Mouse (Mus musculus) embryonic fibroblast, embryonic 13.5 days (primary cell): Measurements from ENCODE around the gene Gast. TPM values are rescaled to one million over a fixed set of nuclear protein-coding genes. Genes with fewer than 3 reads are reported as not detected.
"Not testable (repeated sequence)": the region's sequence is repeated elsewhere in the genome, so short reads cannot be mapped to it uniquely, and the experiment has no call there.

Experiments
- H3K27ac ChIP-seq: 2 replicates; pipeline ENCODE4 v1.5.1; 2012; ENCODE audit warnings: low read length, control low read depth, inconsistent platforms; ENCODE audit not compliant: insufficient read depth
- H3K4me1 ChIP-seq: 2 replicates; pipeline ENCODE4 v1.6.1; 2011; ENCODE audit warnings: low read length; ENCODE audit not compliant: control insufficient read depth, insufficient read depth
- H3K4me3 ChIP-seq: 2 replicates; pipeline ENCODE4 v1.5.1; 2011; ENCODE audit warnings: mild to moderate bottlenecking, control low read depth, low read length; ENCODE audit not compliant: insufficient read depth
- CTCF ChIP-seq: IDR thresholded peaks from 2 replicates; pipeline ENCODE4 v1.5.1; 2011; ENCODE audit warnings: mild to moderate bottlenecking, control low read depth, low read length, moderate library complexity, borderline replicate concordance; ENCODE audit not compliant: insufficient read depth
- POLR2A ChIP-seq: IDR thresholded peaks from 2 replicates; pipeline ENCODE4 v1.6.1; 2011; ENCODE audit warnings: low read depth, mild to moderate bottlenecking, control low read depth, low read length, moderate library complexity
- polyA plus RNA-seq: library from polyadenylated mRNA; stranded (reverse); fragments of >200 nt; gene quantifications from 2 replicates; pipeline ENCODE4 v1.2.4, GENCODE M21; 2011; ENCODE audit warnings: low read depth; ENCODE audit not compliant: missing spikeins, insufficient read length

Gene Gast
- polyA plus RNA-seq, 1 experiment: not detected

DNA sequence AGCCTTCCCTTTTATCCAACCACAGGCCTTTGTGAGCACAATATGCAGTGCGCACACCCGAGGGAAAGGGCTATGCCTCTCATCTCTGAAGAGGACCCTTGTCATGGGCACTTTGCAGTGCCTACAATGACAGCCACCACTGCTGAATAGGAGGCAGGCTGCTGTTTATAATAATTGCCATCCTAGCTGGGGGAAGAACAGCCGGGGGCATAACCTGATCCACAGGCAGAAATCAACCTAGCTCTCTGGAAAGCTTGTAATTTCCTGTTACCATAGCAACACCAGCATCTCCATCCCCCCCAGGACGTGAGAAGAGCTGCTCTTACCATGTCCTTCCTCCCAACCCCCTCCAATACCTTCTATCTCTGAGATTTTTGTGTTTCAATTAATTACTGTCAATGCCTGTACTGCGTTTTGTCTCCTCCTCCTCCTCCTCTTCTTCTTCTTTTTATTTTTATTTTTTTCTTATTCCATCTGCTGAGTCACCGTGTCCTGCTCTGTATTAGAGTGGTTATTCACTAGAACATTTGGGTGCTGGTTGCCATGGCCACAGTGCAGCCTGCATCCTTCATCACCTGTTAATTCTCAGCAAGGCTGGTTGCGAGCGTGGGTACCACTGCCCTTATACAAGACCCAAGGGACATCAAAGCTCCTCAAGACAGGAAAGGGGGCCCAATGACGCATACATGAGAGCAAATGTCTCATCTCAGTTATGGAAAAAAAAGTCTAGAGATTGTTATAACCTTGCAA is 1.3 kb upstream of the Gast start:
- peaks cover 2% of the 10 kb centered on the region; the same call in 1 of the 2 replicates for H3K4me1 ChIP-seq
- no peak for TF ChIP-seq CTCF
- TF ChIP-seq POLR2A: no peak
- no peak overlapping the region for H3K27ac ChIP-seq
- H3K4me3 ChIP-seq: no peak overlapping the region

DNA sequence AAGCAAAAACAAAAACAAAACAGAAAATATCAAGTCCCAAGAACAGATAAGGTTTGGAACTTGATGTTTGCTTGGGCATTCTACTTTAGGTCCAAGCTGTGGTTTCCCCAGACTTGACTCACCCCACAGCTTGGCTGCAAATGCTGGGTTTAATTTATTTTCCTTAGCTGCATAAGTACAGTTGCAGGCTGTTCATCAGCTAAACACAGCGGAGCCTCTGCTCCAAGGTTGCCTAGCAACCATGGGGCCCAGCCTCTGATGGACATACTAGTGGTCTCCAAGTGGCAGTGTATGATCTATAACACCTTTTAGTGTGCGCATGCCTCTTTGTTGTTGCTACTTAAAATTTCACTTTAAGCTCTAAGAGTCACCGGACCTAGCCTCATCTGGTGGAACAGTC is 1.5 kb downstream of the Gast start:
- TF ChIP-seq POLR2A (no peak), CTCF (no peak)
- H3K27ac ChIP-seq: no peak overlapping the region
- no peak overlapping the region for H3K4me3 ChIP-seq
- H3K4me1 ChIP-seq: peaks cover 2% of the 10 kb centered on the region; the same call in 1 of the 2 replicates

DNA sequence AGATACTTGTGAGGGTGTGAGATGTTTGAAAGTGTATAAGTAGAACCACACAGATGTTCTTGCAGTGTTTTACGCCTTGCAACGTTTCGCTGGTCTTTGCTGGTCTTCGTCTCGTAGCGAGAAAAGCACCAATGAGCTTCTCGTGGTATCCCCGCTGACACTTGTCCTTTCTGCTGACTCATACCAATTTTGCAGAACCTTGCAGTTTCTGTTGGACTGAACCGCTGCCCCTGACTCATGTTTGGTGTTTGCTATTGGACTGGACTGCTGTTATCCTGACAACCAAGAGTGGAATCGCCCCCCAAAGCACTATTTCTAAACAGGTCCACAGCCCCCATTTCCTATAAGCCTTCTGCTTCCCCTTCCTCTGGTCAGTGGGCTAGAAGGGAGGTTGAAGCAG is 10.1 kb downstream of the Gast start:
- TF ChIP-seq CTCF (no peak), POLR2A (no peak)
- H3K27ac ChIP-seq: no peak overlapping the region
- H3K4me3 ChIP-seq: no peak overlapping the region
- H3K4me1 ChIP-seq: no peaks in the 10 kb centered on the region

DNA sequence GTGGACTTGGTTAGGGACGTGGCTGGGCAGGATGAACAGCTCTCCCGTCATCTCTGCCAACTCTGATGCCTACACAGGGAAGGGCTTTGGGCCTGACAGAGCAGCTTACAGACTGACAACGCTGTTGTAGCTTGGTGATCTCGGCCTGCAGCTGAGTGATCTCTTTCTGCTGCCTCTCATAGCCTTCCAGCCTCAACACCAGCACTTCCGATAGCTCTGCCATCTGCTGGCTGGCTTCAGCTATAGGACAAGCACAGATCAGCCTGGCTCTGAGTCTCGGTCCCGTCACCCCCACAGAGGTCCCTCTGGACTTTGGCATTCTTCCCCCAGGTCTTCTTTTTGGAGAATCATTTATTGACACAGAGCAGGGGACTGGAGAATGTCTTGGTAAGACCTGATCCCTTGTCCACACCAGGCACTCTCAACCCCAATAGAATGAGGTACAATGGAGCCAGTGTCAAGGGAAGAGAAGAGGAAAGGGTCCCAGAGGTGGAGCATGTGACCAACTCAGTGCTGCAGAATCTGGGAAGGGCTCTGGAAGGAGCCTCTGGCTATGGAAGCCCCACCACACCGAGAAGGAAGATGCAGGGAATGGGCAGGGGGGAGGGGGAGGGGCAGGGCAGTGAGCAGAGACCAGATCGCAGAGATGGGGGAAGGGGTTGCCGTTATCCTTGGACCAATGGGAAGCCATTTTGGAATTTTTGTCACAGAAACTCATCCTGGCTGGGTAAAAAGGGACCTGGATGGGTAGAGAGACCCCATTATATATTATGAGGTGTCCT is 18.1 kb downstream of the Gast start:
- H3K4me3 ChIP-seq: no peak overlapping the region
- H3K27ac ChIP-seq: no peak overlapping the region
- TF ChIP-seq CTCF: peak; percentile 81; the same call in 1 of the 2 replicates
- TF ChIP-seq POLR2A: no peak
- H3K4me1 ChIP-seq: no peaks in the 10 kb centered on the region

DNA sequence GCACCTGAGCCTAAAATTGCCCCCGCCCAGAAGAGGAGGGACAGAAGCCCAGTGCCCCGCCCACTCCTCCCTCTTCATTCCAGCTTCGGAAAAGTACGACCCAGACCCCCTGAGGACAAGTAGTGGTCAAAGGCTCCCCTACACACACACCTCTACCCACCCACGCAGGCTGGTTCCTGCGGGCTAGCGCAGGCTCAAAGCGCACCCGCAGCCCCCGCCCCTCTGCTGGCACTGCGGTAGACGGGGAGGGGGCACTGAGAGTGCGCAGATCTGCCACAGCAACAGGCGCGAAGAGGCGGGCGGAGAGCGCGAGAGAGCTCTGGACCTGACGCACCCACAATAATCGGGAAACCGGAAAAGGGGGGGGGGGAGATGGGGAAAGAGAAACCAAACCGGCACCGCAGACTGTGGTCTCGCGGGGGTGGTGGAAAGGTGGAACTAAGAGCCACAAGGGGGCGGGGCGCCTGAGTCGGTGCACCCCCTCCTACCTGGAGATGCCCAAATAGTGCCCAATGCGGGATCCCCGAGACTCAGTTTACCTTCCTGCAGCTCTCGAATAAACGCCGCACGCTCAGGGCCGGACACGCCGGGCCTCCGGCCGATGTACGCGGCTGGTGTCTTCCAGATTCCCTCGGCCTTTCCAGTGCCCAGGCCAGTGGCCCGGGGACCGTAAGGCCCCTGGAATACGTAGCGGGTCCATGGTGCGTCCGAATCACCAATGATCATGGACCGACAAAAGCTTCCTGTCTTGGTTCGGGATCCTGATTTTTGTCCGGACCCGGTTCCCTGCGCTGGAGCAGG is 21.1 kb downstream of the Gast start:
- peak overlapping the region; percentile 73 for H3K4me3 ChIP-seq
- no peaks in the 10 kb centered on the region for H3K4me1 ChIP-seq
- no peak overlapping the region for H3K27ac ChIP-seq
- TF ChIP-seq POLR2A (no peak), CTCF (no peak)

DNA sequence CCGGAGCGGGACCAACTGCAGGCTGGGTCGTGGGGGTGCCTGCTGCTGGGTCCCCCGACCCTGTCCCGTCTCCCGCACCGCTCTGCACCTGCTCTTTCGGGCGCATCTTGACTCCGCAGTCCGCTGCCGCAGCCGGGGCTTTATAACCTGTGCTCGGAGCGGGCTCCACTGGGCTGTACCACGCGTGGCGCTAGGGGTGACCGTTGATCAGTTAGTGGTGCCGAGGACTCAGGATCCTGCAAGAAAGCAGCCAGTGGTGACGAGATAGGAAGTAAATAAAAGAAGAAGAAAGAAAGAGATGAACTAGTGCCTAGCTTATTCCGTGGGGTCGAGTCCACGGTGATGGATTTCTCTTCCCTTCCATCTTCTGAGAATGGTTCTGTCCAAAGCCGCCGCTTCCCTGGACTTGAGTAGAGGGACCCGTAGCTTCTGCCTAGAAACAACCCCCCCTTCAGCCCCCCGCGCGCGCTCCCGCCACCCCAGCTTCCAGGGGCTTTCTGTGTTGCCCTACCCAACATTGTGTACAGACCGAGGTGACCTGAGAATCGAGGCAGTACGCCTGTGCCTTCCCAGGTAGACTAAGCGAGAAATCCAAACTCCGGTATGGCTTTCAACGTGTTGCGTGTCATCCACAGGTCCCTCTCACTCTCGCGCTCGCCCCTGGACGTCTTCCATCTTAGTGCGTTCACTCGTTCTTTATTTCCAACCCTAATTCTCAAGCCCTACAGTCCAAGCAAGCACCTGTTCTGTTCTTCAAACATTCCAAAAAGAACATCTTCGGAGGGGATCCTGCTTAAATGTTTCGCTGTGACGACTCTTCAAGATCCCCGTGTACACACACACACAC is 22.0 kb downstream of the Gast start, which contains the start of gene Hap1:
Gene Hap1, minus strand, starts transcription at position 157 of the 847 bp plus-strand sequence.
- H3K4me1 ChIP-seq: no peaks in the 10 kb centered on the region
- no peak within 1 kb of the TSS for H3K27ac ChIP-seq
- TF ChIP-seq POLR2A: no peak
- no peak for TF ChIP-seq CTCF
- H3K4me3 ChIP-seq: peak within 1 kb of the TSS; percentile 73

DNA sequence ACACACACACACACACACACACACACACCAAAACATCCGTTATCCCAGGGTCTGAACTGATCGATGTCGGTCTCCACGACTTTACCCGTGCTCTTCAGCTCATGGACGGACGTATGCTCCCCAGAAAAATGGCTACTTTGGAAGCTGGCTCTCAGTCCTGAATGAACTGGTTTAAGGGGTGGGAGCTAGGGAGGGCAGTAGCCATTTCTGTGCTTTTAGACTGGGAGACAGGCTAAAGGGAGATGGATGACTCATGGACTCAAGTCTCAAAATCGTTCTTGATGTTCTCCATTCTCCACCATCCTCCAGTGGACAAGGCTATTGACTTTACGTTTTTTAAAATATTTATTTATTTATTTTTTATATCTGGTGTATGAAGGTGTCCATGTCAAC is 22.6 kb downstream of the Gast start:
- no peak for TF ChIP-seq POLR2A
- no peak for TF ChIP-seq CTCF
- Histone ChIP-seq H3K27ac (no peak overlapping the region), H3K4me3 (no peak overlapping the region), H3K4me1 (no peaks in the 10 kb centered on the region)

DNA sequence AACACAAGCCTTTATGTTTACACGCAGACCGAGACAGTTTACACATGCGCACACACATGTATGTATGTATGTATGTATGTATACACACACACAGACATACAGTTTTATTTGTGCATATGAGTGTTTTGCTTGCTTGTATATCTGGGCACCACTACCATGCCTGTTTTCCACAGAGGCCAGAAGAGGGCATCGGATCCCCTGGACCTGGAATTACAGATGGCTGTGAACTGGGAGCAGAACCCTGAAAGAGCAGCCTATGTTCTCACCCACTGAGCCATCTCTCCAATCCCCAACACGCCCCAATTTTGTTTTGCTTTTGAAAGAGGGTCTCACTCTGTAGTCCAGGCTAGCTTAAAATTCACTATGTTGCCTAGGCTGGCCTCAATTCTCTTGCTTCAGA is 23.2 kb downstream of the Gast start:
- no peak overlapping the region for H3K4me3 ChIP-seq
- TF ChIP-seq CTCF (no peak), POLR2A (no peak)
- no peak overlapping the region for H3K27ac ChIP-seq
- no peaks in the 10 kb centered on the region for H3K4me1 ChIP-seq

DNA sequence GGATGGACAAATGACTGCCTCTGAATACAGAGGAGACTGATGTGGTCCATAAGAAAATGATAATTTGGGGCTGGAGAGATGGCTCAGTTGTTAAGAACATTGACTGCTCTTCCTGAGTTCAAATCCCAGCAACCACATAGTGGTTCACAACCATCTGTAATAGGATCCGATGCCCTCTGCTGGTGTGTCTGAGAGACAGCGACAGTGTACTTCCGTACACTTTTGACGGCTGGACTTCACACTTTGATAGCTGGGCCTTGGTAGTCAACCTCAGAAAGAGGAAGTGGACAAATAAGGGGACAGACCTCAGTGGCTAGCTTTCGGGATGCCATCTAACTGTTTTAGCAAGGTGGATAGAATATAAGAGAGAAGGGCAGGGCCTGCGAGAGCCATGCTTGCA is 26.0 kb downstream of the Gast start:
- Histone ChIP-seq H3K4me3 (no peak overlapping the region), H3K4me1 (no peaks in the 10 kb centered on the region), H3K27ac (no peak overlapping the region)
- TF ChIP-seq CTCF (no peak), POLR2A (no peak)

DNA sequence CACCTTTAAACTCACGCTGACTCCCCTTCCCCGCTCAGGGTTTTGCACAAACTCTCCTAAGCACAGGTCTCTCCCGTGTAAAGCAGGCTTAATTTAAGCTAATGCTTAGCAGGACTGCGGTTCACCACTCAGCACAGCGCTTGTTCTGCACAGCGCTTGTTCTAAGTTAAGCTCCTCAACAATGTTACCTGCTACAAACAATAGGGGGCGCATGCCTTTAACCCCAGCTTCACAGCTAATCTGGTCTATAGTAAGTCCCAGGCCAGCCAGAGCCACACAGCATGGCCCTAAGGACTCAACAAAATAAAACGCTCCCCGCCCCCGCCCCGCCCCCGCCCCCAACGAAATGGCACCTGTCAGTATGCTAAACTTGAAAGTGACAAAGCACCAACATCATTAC is 26.9 kb downstream of the Gast start:
- not testable (repeated sequence) for H3K27ac ChIP-seq, H3K4me1 ChIP-seq, H3K4me3 ChIP-seq
